Mouse (Mus musculus) lung, embryonic 14.5 days (tissue): ENCODE data around the gene Khdc3. TPM values are rescaled to one million over a fixed set of nuclear protein-coding genes. Genes with fewer than 3 reads are reported as not detected.

Experiments
- ATAC-seq: fragments of 200-750 bp; cut with Nextera tagmentation; 2 replicates; pipeline ENCODE4 v1.8.0; 2017; ENCODE audit warnings: mild to moderate bottlenecking, moderate TSS enrichment, moderate library complexity; ENCODE audit not compliant: insufficient read depth
- DNase-seq: peaks from one replicate; pipeline ENCODE4 v3.0.0-alpha.2; 2015
- H3K27ac ChIP-seq: fragments of 300-500 bp; sonication (generic); 2 replicates; pipeline ENCODE4 v1.5.1; 2014; ENCODE audit warnings: low read depth, mild to moderate bottlenecking, moderate library complexity
- H3K27me3 ChIP-seq: fragments of 300-500 bp; sonication (generic); 2 replicates; pipeline ENCODE4 v1.6.1; 2014; ENCODE audit warnings: low read length, control low read depth; ENCODE audit not compliant: insufficient read depth
- H3K36me3 ChIP-seq: fragments of 300-500 bp; sonication (generic); 2 replicates; pipeline ENCODE4 v1.6.1; 2014; ENCODE audit warnings: control low read depth; ENCODE audit not compliant: insufficient read depth
- H3K4me1 ChIP-seq: fragments of 300-500 bp; sonication (generic); 2 replicates; pipeline ENCODE4 v1.6.1; 2014; ENCODE audit warnings: antibody characterized with exemption, control low read depth; ENCODE audit not compliant: insufficient read depth
- H3K4me2 ChIP-seq: fragments of 300-500 bp; sonication (generic); 2 replicates; pipeline ENCODE4 v1.6.1; 2014; ENCODE audit warnings: mild to moderate bottlenecking
- H3K4me3 ChIP-seq: fragments of 300-500 bp; sonication (generic); 2 replicates; pipeline ENCODE4 v1.5.1; 2014; ENCODE audit warnings: low read depth, low read length
- H3K9ac ChIP-seq: fragments of 300-500 bp; sonication (generic); 2 replicates; pipeline ENCODE4 v1.6.1; 2014
- H3K9me3 ChIP-seq: fragments of 300-500 bp; sonication (generic); 2 replicates; pipeline ENCODE4 v1.6.1; 2016; ENCODE audit warnings: low read depth, low read length, control low read depth
- CTCF ChIP-seq: IDR thresholded peaks from 2 replicates; pipeline ENCODE4 v1.5.1; 2016; ENCODE audit warnings: antibody characterized with exemption, low read depth
- WGBS: fragments of 180-500 bp; shearing (Covaris S2); extraction: QIAGEN DNeasy Blood & Tissue Kit; methylation state at CpG from one replicate; pipeline ENCODE4 v1.1.7; 2014; 5-methylcytosine and 5-hydroxymethylcytosine counted together
- polyA plus RNA-seq: library from polyadenylated mRNA; unstranded; fragments of >200 nt; fragmentation: Nextera tagmentation; extraction: Ambion mirVana; gene quantifications from 2 replicates; pipeline ENCODE4 v1.2.1, GENCODE M21; 2014

The Khdc3 gene
- polyA plus RNA-seq, 1 experiment from 2014 or later: not detected

DNA sequence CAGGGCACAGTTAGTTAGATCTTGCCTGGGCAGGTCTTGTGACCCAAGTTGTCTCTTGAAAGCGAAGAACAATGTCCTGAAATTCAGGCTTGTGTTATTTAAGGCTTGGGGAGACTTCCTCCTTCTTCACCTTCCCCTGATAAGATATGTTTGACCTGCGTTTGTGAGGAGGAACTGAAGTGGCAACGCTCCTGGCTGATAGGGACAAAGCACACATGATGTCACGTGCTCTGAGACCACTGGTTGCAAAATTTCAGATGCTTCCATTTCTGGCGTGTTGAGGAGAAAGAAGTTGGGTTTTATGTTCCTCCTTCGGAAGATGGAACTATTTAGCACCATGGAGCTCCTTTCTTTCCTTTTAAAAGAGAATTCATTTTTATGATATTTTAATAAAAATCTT is 15.8 kb upstream of the Khdc3 start:
- Histone ChIP-seq H3K9ac (no peak overlapping the region), H3K4me2 (no peak overlapping the region), H3K36me3 (no peaks in the 10 kb centered on the region), H3K4me1 (no peaks in the 10 kb centered on the region), H3K4me3 (no peak overlapping the region), H3K9me3 (no peaks in the 10 kb centered on the region), H3K27me3 (no peaks in the 10 kb centered on the region), H3K27ac (no peak overlapping the region)
- TF ChIP-seq CTCF: no peak
- no peak for ATAC-seq
- 59% methylated on average over 6 of the region's 6 CpGs for WGBS
- DNase-seq: no peak

GRCm38 (mm10) chr9:73087121-73087520 is 14.5 kb upstream of the Khdc3 start:
- Histone ChIP-seq H3K9me3 (no peaks in the 10 kb centered on the region), H3K27ac (no peak overlapping the region), H3K4me2 (no peak overlapping the region), H3K4me1 (no peaks in the 10 kb centered on the region), H3K9ac (no peak overlapping the region), H3K36me3 (no peaks in the 10 kb centered on the region), H3K27me3 (no peaks in the 10 kb centered on the region), H3K4me3 (no peak overlapping the region)
- WGBS: 46% methylated on average over 8 of the region's 8 CpGs
- no peak for TF ChIP-seq CTCF
- no peak for ATAC-seq
- peak; percentile 54 for DNase-seq

DNA sequence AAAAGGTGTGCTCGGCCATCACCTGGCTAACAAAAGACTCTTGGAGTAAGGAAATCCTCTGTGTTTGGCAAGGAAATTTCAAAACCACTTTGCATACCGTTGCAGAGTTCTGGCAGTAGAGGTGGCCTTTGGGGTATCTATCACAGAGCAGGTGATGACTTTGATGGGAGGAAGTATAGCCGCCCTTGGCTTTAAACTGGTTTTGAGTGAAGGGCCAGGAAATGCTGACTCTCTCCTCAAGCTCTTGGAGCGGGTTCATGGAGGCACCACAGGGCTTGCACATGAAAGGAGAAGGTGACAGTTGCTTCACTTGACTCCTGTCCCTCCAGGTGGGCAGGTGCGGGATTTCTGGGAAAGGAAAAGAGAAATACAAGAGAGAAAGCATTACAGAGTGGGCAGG is 14.1 kb upstream of the Khdc3 start:
- no peak for TF ChIP-seq CTCF
- DNase-seq (no peak), ATAC-seq (no peak)
- Histone ChIP-seq H3K36me3 (no peaks in the 10 kb centered on the region), H3K9me3 (no peaks in the 10 kb centered on the region), H3K27me3 (no peaks in the 10 kb centered on the region), H3K4me2 (no peak overlapping the region), H3K9ac (no peak overlapping the region), H3K4me1 (no peaks in the 10 kb centered on the region), H3K4me3 (no peak overlapping the region), H3K27ac (no peak overlapping the region)
- WGBS: 64% methylated on average over 5 of the region's 5 CpGs

GRCm38 (mm10) chr9:73089222-73089920 is 12.3 kb upstream of the Khdc3 start:
- 54% methylated on average over 16 of the region's 16 CpGs for WGBS
- TF ChIP-seq CTCF: no peak
- 0 out of 2 replicates have a peak overlapping the region, but pooled peaks have one; percentile 31 for H3K4me2 ChIP-seq
- H3K27ac ChIP-seq: 0 out of 2 replicates have a peak overlapping the region, but pooled peaks have one; percentile 5
- H3K36me3 ChIP-seq: no peaks in the 10 kb centered on the region
- no peaks in the 10 kb centered on the region for H3K4me1 ChIP-seq
- H3K27me3 ChIP-seq: no peaks in the 10 kb centered on the region
- H3K9ac ChIP-seq: no peak overlapping the region
- no peak overlapping the region for H3K4me3 ChIP-seq
- ATAC-seq (peak; percentile 44), DNase-seq (peak; percentile 33)
- H3K9me3 ChIP-seq: no peaks in the 10 kb centered on the region

- H3K27ac ChIP-seq: 0 out of 2 replicates have a peak overlapping the region, but pooled peaks have one; percentile 5
- no peak for DNase-seq
Observed at GRCm38 (mm10) chr9:73090121-73090520, 11.5 kb upstream of the Khdc3 start.

GRCm38 (mm10) chr9:73091747-73092146 is 9.9 kb upstream of the Khdc3 start:
- Histone ChIP-seq H3K27me3 (no peaks in the 10 kb centered on the region), H3K4me2 (no peak overlapping the region), H3K9me3 (no peaks in the 10 kb centered on the region), H3K9ac (no peak overlapping the region), H3K4me3 (no peak overlapping the region), H3K4me1 (no peaks in the 10 kb centered on the region), H3K36me3 (no peaks in the 10 kb centered on the region), H3K27ac (no peak overlapping the region)
- TF ChIP-seq CTCF: peak; percentile 92
- ATAC-seq (peak; percentile 42; the same call in 1 of the 2 replicates), DNase-seq (peak; percentile 82)
- WGBS: 0% methylated on average over 1 of the region's 1 CpGs

More at GRCm38 (mm10) chr9:73090121-73090520, 11.5 kb upstream of the Khdc3 start:
- H3K4me3 ChIP-seq: no peak overlapping the region
- WGBS: 73% methylated on average over 10 of the region's 10 CpGs
- no peaks in the 10 kb centered on the region for H3K36me3 ChIP-seq
- no peaks in the 10 kb centered on the region for H3K27me3 ChIP-seq
- no peaks in the 10 kb centered on the region for H3K9me3 ChIP-seq
- no peak for ATAC-seq
- no peaks in the 10 kb centered on the region for H3K4me1 ChIP-seq
- peak; percentile 21; the same call in 1 of the 2 replicates for TF ChIP-seq CTCF
- H3K4me2 ChIP-seq: no peak overlapping the region
- no peak overlapping the region for H3K9ac ChIP-seq

GRCm38 (mm10) chr9:73094580-73094979 is 7.1 kb upstream of the Khdc3 start:
- Histone ChIP-seq H3K4me1 (no peaks in the 10 kb centered on the region), H3K9me3 (no peaks in the 10 kb centered on the region), H3K9ac (no peak overlapping the region), H3K27me3 (no peaks in the 10 kb centered on the region), H3K27ac (no peak overlapping the region), H3K36me3 (no peaks in the 10 kb centered on the region), H3K4me3 (no peak overlapping the region), H3K4me2 (peak overlapping the region; percentile 27)
- ATAC-seq: peak; percentile 78; the same call in 1 of the 2 replicates
- no peak for TF ChIP-seq CTCF
- WGBS: 20% methylated on average over 17 of the region's 17 CpGs
- peak; percentile 65 for DNase-seq
